ENCODE assay signal across 8 mouse cellular contexts in genomic region chr10:81426081-81426671, GRCm38 (mm10). TPM values are rescaled to one million over a fixed set of nuclear protein-coding genes. Genes with fewer than 3 reads are reported as not detected.
DNase-seq lines count a peak whose midpoint lies in the region; ATAC-seq and TF ChIP-seq lines count a peak whose summit lies in the region.

No protein-coding gene starts in this region.

- peak overlapping the region; percentile 97 for H3K27ac ChIP-seq in gastrocnemius, adult 2 months
- no peak overlapping the region; the same call in 1 of the 2 replicates for H3K27ac ChIP-seq in hindbrain, embryonic 16.5 days (ENCODE audit: low read depth, low read length)
- H3K27ac ChIP-seq in limb, embryonic 11.5 days (replicated peaks; ENCODE audit: low read depth, low read length), result no peak overlapping the region
- H3K27ac ChIP-seq in midbrain, postnatal 0 days (ENCODE audit: low read depth, low read length), result no peak overlapping the region

- WGBS in hindbrain, embryonic 16.5 days, result 3% methylated on average over 11 of the region's 33 CpGs
- 3% methylated on average over 25 of the region's 33 CpGs for WGBS in limb, embryonic 11.5 days
- 1% methylated on average over 21 of the region's 33 CpGs for WGBS in midbrain, postnatal 0 days

- ATAC-seq in hindbrain, embryonic 16.5 days, result no peak
- ATAC-seq in limb, embryonic 11.5 days (ENCODE audit: insufficient number of reproducible peaks, low FRiP score, low TSS enrichment, low read depth), result no peak
- ATAC-seq in midbrain, postnatal 0 days (ENCODE audit: low FRiP score), result no peak
- no peak for ATAC-seq in CD4-positive, CD25-positive, alpha-beta regulatory T cell, adult 4 months

- H3K27me3 ChIP-seq in hindbrain, embryonic 16.5 days (replicated peaks; ENCODE audit: control insufficient read depth, insufficient read depth, low read length), result peaks cover 12% of the 10 kb centered on the region
- H3K27me3 ChIP-seq in limb, embryonic 11.5 days (ENCODE audit: control insufficient read depth, insufficient read depth, low read length), result peaks cover 44% of the 10 kb centered on the region
- no peaks in the 10 kb centered on the region for H3K27me3 ChIP-seq in midbrain, postnatal 0 days (ENCODE audit: insufficient read depth, low read length)

- DNase-seq in right cerebral cortex, postnatal 10 days (ENCODE audit: low spot score in 2 of 2), result peak; percentile 47 to 50
- DNase-seq in right cerebral cortex, adult 2 months (ENCODE audit: low spot score in 2 of 2), result no peak
- peak; percentile 76 for DNase-seq in cerebellum, adult 11-12 months
- peak; percentile 74 for DNase-seq in gastrocnemius, adult 2 months
- peak; percentile 30 for DNase-seq in limb, embryonic 11.5 days (ENCODE audit: low spot score)
- no peak for DNase-seq in midbrain, postnatal 0 days (ENCODE audit: low spot score)

- peak overlapping the region; percentile 94 for H3K4me3 ChIP-seq in gastrocnemius, adult 2 months
- H3K4me3 ChIP-seq in hindbrain, embryonic 16.5 days (ENCODE audit: low read length), result peak overlapping the region; percentile 41
- peak overlapping the region; percentile 40 for H3K4me3 ChIP-seq in limb, embryonic 11.5 days (ENCODE audit: low read depth, low read length)
- peak overlapping the region; percentile 40 for H3K4me3 ChIP-seq in midbrain, postnatal 0 days (ENCODE audit: low read depth, low read length)

- H3K4me1 ChIP-seq in hindbrain, embryonic 16.5 days (ENCODE audit: control insufficient read depth, insufficient read depth, low read depth, low read length), result peaks cover 40% of the 10 kb centered on the region
- H3K4me1 ChIP-seq in limb, embryonic 11.5 days (ENCODE audit: control insufficient read depth, insufficient read depth, low read length), result peaks cover 15% of the 10 kb centered on the region
- H3K4me1 ChIP-seq in midbrain, postnatal 0 days (ENCODE audit: insufficient read depth, low read length), result peaks cover 17% of the 10 kb centered on the region; the same call in 1 of the 2 replicates

- intact Hi-C loops in gastrocnemius, adult 2 months (cut with DNase I), result no loop called here

- H3K9me3 ChIP-seq in hindbrain, embryonic 16.5 days (ENCODE audit: control insufficient read depth, low read length), result no peaks in the 10 kb centered on the region; the same call in 1 of the 2 replicates
- no peaks in the 10 kb centered on the region for H3K9me3 ChIP-seq in limb, embryonic 11.5 days (ENCODE audit: control insufficient read depth, low read length)
- no peaks in the 10 kb centered on the region for H3K9me3 ChIP-seq in midbrain, postnatal 0 days (ENCODE audit: low read length)

- no peak for TF ChIP-seq CTCF in gastrocnemius, adult 2 months (IDR thresholded peaks at IDR 0.05)
- no peak for TF ChIP-seq CTCF in midbrain, postnatal 0 days (IDR thresholded peaks at IDR 0.05)

- H3K36me3 ChIP-seq in hindbrain, embryonic 16.5 days (ENCODE audit: control insufficient read depth, insufficient read depth, low read length), result no peaks in the 10 kb centered on the region
- no peaks in the 10 kb centered on the region for H3K36me3 ChIP-seq in limb, embryonic 11.5 days (ENCODE audit: control insufficient read depth, insufficient read depth, low read length)
- no peaks in the 10 kb centered on the region for H3K36me3 ChIP-seq in midbrain, postnatal 0 days (ENCODE audit: insufficient read depth, low read length)

- H3K9ac ChIP-seq in hindbrain, embryonic 16.5 days (ENCODE audit: low read depth, low read length), result peak overlapping the region; percentile 56
- peak overlapping the region; percentile 50; the same call in 1 of the 2 replicates for H3K9ac ChIP-seq in limb, embryonic 11.5 days (ENCODE audit: low read length)
- peak overlapping the region; percentile 46 for H3K9ac ChIP-seq in midbrain, postnatal 0 days (replicated peaks; ENCODE audit: low read length, poor library complexity, severe bottlenecking)

- H3K4me2 ChIP-seq in hindbrain, embryonic 16.5 days (ENCODE audit: low read length), result peak overlapping the region; percentile 57
- H3K4me2 ChIP-seq in limb, embryonic 11.5 days (ENCODE audit: low read depth, severe bottlenecking), result peak overlapping the region; percentile 65
- H3K4me2 ChIP-seq in midbrain, postnatal 0 days (ENCODE audit: low read depth, low read length, poor library complexity, severe bottlenecking), result peak overlapping the region; percentile 88

RNA-seq across cellular contexts. Expression of gene Nfic, which starts 29.3 kb away (rescaled TPM):
- total RNA-seq in gastrocnemius, adult 2 months (2021), result 100 to 1,000 TPM; 207 to 215 TPM
- polyA plus RNA-seq in hindbrain, embryonic 16.5 days (2015; fragmentation: Nextera tagmentation; extraction: Ambion mirVana), result 24.5 and 34.5 TPM in 2 replicates
- 16.7 and 18.7 TPM in 2 replicates for polyA plus RNA-seq in limb, embryonic 11.5 days (2014; fragmentation: Nextera tagmentation; extraction: Ambion mirVana)
- 16.2 and 17.4 TPM in 2 replicates for total RNA-seq in midbrain, postnatal 0 days (2014; rRNA removed)
- 19.1 and 21.3 TPM in 2 replicates for polyA plus RNA-seq in midbrain, postnatal 0 days (2015; fragmentation: Nextera tagmentation; extraction: Ambion mirVana)
- 10 to 100 TPM; 14.2 to 19.2 TPM for polyA plus RNA-seq in CD4-positive, CD25-positive, alpha-beta regulatory T cell, adult 4 months (2017; shearing (Covaris generic))

RNA-seq across cellular contexts. Expression of gene Smim24, which starts 33.3 kb away (rescaled TPM):
- not detected for total RNA-seq in gastrocnemius, adult 2 months (2021)
- 1.6 and 2.3 TPM in 2 replicates for polyA plus RNA-seq in hindbrain, embryonic 16.5 days (2015; fragmentation: Nextera tagmentation; extraction: Ambion mirVana)
- 3.4 and 3.5 TPM in 2 replicates for polyA plus RNA-seq in limb, embryonic 11.5 days (2014; fragmentation: Nextera tagmentation; extraction: Ambion mirVana)
- 1.5 and 1.7 TPM in 2 replicates for total RNA-seq in midbrain, postnatal 0 days (2014; rRNA removed)
- 1.1 and 2.0 TPM in 2 replicates for polyA plus RNA-seq in midbrain, postnatal 0 days (2015; fragmentation: Nextera tagmentation; extraction: Ambion mirVana)
- polyA plus RNA-seq in CD4-positive, CD25-positive, alpha-beta regulatory T cell, adult 4 months (2017; shearing (Covaris generic)), result 10 to 100 TPM in 1 of 2 experiments, 1 to 10 TPM in 1; 9.0 to 10.8 TPM

RNA-seq across cellular contexts. Expression of gene Gm48552, which starts 37.4 kb away (rescaled TPM):
- total RNA-seq in gastrocnemius, adult 2 months (2021), result 1 to 10 TPM in 1 of 2 experiments, under 1 TPM in 1; 0.84 to 1.0 TPM
- polyA plus RNA-seq in hindbrain, embryonic 16.5 days (2015; fragmentation: Nextera tagmentation; extraction: Ambion mirVana), result 1.5 and 2.2 TPM in 2 replicates
- polyA plus RNA-seq in limb, embryonic 11.5 days (2014; fragmentation: Nextera tagmentation; extraction: Ambion mirVana), result 0.40 and 1.0 TPM in 2 replicates
- 6.6 TPM in 1 of 2 replicates, not detected in the other for total RNA-seq in midbrain, postnatal 0 days (2014; rRNA removed)
- polyA plus RNA-seq in midbrain, postnatal 0 days (2015; fragmentation: Nextera tagmentation; extraction: Ambion mirVana), result 1.6 and 3.9 TPM in 2 replicates
- polyA plus RNA-seq in CD4-positive, CD25-positive, alpha-beta regulatory T cell, adult 4 months (2017; shearing (Covaris generic)), result 1 to 10 TPM in 1 of 2 experiments, under 1 TPM in 1; 0.71 to 2.3 TPM

RNA-seq across cellular contexts. Expression of gene Gm48551, which starts 41.9 kb away (rescaled TPM):
- 1 to 10 TPM in 1 of 2 experiments, under 1 TPM in 1; 0.87 to 2.8 TPM for total RNA-seq in gastrocnemius, adult 2 months (2021)
- polyA plus RNA-seq in hindbrain, embryonic 16.5 days (2015; fragmentation: Nextera tagmentation; extraction: Ambion mirVana), result 7.9 and 9.4 TPM in 2 replicates
- polyA plus RNA-seq in limb, embryonic 11.5 days (2014; fragmentation: Nextera tagmentation; extraction: Ambion mirVana), result 2.1 and 2.8 TPM in 2 replicates
- 0.88 and 2.7 TPM in 2 replicates for total RNA-seq in midbrain, postnatal 0 days (2014; rRNA removed)
- polyA plus RNA-seq in midbrain, postnatal 0 days (2015; fragmentation: Nextera tagmentation; extraction: Ambion mirVana), result 5.8 and 10.2 TPM in 2 replicates
- 1 to 10 TPM; 2.2 to 3.7 TPM for polyA plus RNA-seq in CD4-positive, CD25-positive, alpha-beta regulatory T cell, adult 4 months (2017; shearing (Covaris generic))

RNA-seq across cellular contexts. Expression of gene Dohh, which starts 41.9 kb away (rescaled TPM):
- 10 to 100 TPM; 38.1 to 39.8 TPM for total RNA-seq in gastrocnemius, adult 2 months (2021)
- 99.8 and 108 TPM in 2 replicates for polyA plus RNA-seq in hindbrain, embryonic 16.5 days (2015; fragmentation: Nextera tagmentation; extraction: Ambion mirVana)
- 53.7 and 55.7 TPM in 2 replicates for polyA plus RNA-seq in limb, embryonic 11.5 days (2014; fragmentation: Nextera tagmentation; extraction: Ambion mirVana)
- 120 and 132 TPM in 2 replicates for total RNA-seq in midbrain, postnatal 0 days (2014; rRNA removed)
- polyA plus RNA-seq in midbrain, postnatal 0 days (2015; fragmentation: Nextera tagmentation; extraction: Ambion mirVana), result 95.8 and 115 TPM in 2 replicates
- polyA plus RNA-seq in CD4-positive, CD25-positive, alpha-beta regulatory T cell, adult 4 months (2017; shearing (Covaris generic)), result 10 to 100 TPM in 1 of 2 experiments, 1 to 10 TPM in 1; 9.4 to 13.9 TPM

Comparison
In these comparisons a context has a peak if more than half of its experiments do, and no peak if none do; other contexts are left out.
1. DNase-seq: peak in right cerebral cortex, postnatal 10 days (2 of 2), cerebellum, adult 11-12 months (single experiment), gastrocnemius, adult 2 months (single experiment) and limb, embryonic 11.5 days (single experiment); none in right cerebral cortex, adult 2 months (0 of 2) and midbrain, postnatal 0 days (single experiment).
2. H3K4me3 ChIP-seq: peak in every context shown above with its lines; median percentile 94 in gastrocnemius, adult 2 months; 41 in hindbrain, embryonic 16.5 days; 40 in limb, embryonic 11.5 days; 40 in midbrain, postnatal 0 days.
3. Peak in every context shown above with its lines, with median percentiles within 50 percentile points of each other: H3K4me2 ChIP-seq and H3K9ac ChIP-seq.